Mouse (Mus musculus) cerebellum, adult 8-10 months (tissue): ENCODE results near the gene Atp5e.

ENCODE experiments used
- DNase-seq: peaks from one replicate; pipeline ENCODE4 v3.0.0; 2022

Atp5e gene

GRCm38 (mm10) chr2:174413127-174413526 lies 50.8 kb downstream of the Atp5e start:
- DNase-seq = no peak
